Mouse (Mus musculus): Measurements from ENCODE around the gene Cnnm1. TPM values are rescaled to one million over a fixed set of nuclear protein-coding genes. Genes with fewer than 3 reads are reported as not detected.
"Not testable (repeated sequence)": the region's sequence is repeated elsewhere in the genome, so short reads cannot be mapped to it uniquely, and the experiment has no call there.

The Cnnm1 gene
- polyA plus RNA-seq, 1 experiment from 2014 or later: 0.29 TPM

GRCm38 (mm10) chr19:43493316-43493715, 53.1 kb downstream of the Cnnm1 start:
- H3K4me2 ChIP-seq (ENCODE audit: low read depth); H3K27me3 ChIP-seq (ENCODE audit: control insufficient read depth, insufficient read depth, low read length): not testable (repeated sequence)

GRCm38 (mm10) chr19:43493878-43494277, 53.6 kb downstream of the Cnnm1 start:
- no peak overlapping the region for H3K4me2 ChIP-seq (ENCODE audit: low read depth)
- ATAC-seq (ENCODE audit: insufficient read depth, low FRiP score, low TSS enrichment) (no peak), DNase-seq (ENCODE audit: low spot score) (no peak)
- H3K27ac ChIP-seq (ENCODE audit: low read depth, low read length): no peak overlapping the region
- H3K9me3 ChIP-seq (ENCODE audit: control insufficient read depth, low read length): no peaks in the 10 kb centered on the region
- WGBS: 82% methylated on average over 6 of the region's 6 CpGs
- H3K4me1 ChIP-seq (ENCODE audit: control insufficient read depth, insufficient read depth, low read length): no peaks in the 10 kb centered on the region
- no peaks in the 10 kb centered on the region for H3K27me3 ChIP-seq (ENCODE audit: control insufficient read depth, insufficient read depth, low read length)
- H3K9ac ChIP-seq (ENCODE audit: low read length): no peak overlapping the region
- no peak overlapping the region for H3K4me3 ChIP-seq (ENCODE audit: low read depth, low read length)
- no peaks in the 10 kb centered on the region for H3K36me3 ChIP-seq (ENCODE audit: control insufficient read depth, insufficient read depth, low read length)

More at GRCm38 (mm10) chr19:43493316-43493715, 53.1 kb downstream of the Cnnm1 start:
- not testable (repeated sequence) for H3K9ac ChIP-seq (ENCODE audit: low read length); ATAC-seq (ENCODE audit: insufficient read depth, low FRiP score, low TSS enrichment); H3K9me3 ChIP-seq (ENCODE audit: control insufficient read depth, low read length); H3K4me3 ChIP-seq (ENCODE audit: low read depth, low read length); H3K4me1 ChIP-seq (ENCODE audit: control insufficient read depth, insufficient read depth, low read length); DNase-seq (ENCODE audit: low spot score); H3K36me3 ChIP-seq (ENCODE audit: control insufficient read depth, insufficient read depth, low read length); H3K27ac ChIP-seq (ENCODE audit: low read depth, low read length)
- WGBS: 78% methylated on average over 1 of the region's 1 CpGs

GRCm38 (mm10) chr19:43494914-43495313, 54.7 kb downstream of the Cnnm1 start:
- no peak overlapping the region for H3K27ac ChIP-seq (ENCODE audit: low read depth, low read length)
- H3K9me3 ChIP-seq (ENCODE audit: control insufficient read depth, low read length): no peaks in the 10 kb centered on the region
- peak; percentile 23 for DNase-seq (ENCODE audit: low spot score)
- WGBS: 13% methylated on average over 14 of the region's 14 CpGs
- 0 out of 2 replicates have a peak overlapping the region, but pooled peaks have one; percentile 18 for H3K4me3 ChIP-seq (ENCODE audit: low read depth, low read length)
- no peaks in the 10 kb centered on the region for H3K4me1 ChIP-seq (ENCODE audit: control insufficient read depth, insufficient read depth, low read length)
- no peaks in the 10 kb centered on the region for H3K27me3 ChIP-seq (ENCODE audit: control insufficient read depth, insufficient read depth, low read length)
- H3K36me3 ChIP-seq (ENCODE audit: control insufficient read depth, insufficient read depth, low read length): no peaks in the 10 kb centered on the region; the same call in 1 of the 2 replicates
- ATAC-seq (ENCODE audit: insufficient read depth, low FRiP score, low TSS enrichment): no peak
- peak overlapping the region; percentile 18; the same call in 1 of the 2 replicates for H3K9ac ChIP-seq (ENCODE audit: low read length)
- H3K4me2 ChIP-seq (ENCODE audit: low read depth): peak overlapping the region; percentile 50

- no peaks in the 10 kb centered on the region for H3K9me3 ChIP-seq (ENCODE audit: control insufficient read depth, low read length)
- peak; percentile 64 for DNase-seq (ENCODE audit: low spot score)
- H3K27ac ChIP-seq (ENCODE audit: low read depth, low read length): no peak overlapping the region
- ATAC-seq (ENCODE audit: insufficient read depth, low FRiP score, low TSS enrichment): no peak
- H3K36me3 ChIP-seq (ENCODE audit: control insufficient read depth, insufficient read depth, low read length): no peaks in the 10 kb centered on the region; the same call in 1 of the 2 replicates
- no peak overlapping the region for H3K4me3 ChIP-seq (ENCODE audit: low read depth, low read length)
- 18% methylated on average over 5 of the region's 5 CpGs for WGBS
- no peak overlapping the region for H3K4me2 ChIP-seq (ENCODE audit: low read depth)
- H3K9ac ChIP-seq (ENCODE audit: low read length): no peak overlapping the region
- no peaks in the 10 kb centered on the region for H3K27me3 ChIP-seq (ENCODE audit: control insufficient read depth, insufficient read depth, low read length)
- H3K4me1 ChIP-seq (ENCODE audit: control insufficient read depth, insufficient read depth, low read length): no peaks in the 10 kb centered on the region
Observed at GRCm38 (mm10) chr19:43495846-43496245, 55.6 kb downstream of the Cnnm1 start.

- H3K9ac ChIP-seq (ENCODE audit: low read length): no peak overlapping the region
- DNase-seq (ENCODE audit: low spot score): no peak
- no peaks in the 10 kb centered on the region; the same call in 1 of the 2 replicates for H3K36me3 ChIP-seq (ENCODE audit: control insufficient read depth, insufficient read depth, low read length)
- H3K27me3 ChIP-seq (ENCODE audit: control insufficient read depth, insufficient read depth, low read length): no peaks in the 10 kb centered on the region
- no peak overlapping the region for H3K27ac ChIP-seq (ENCODE audit: low read depth, low read length)
- H3K4me2 ChIP-seq (ENCODE audit: low read depth): no peak overlapping the region
- no peaks in the 10 kb centered on the region for H3K9me3 ChIP-seq (ENCODE audit: control insufficient read depth, low read length)
- 86% methylated on average over 7 of the region's 7 CpGs for WGBS
- no peaks in the 10 kb centered on the region for H3K4me1 ChIP-seq (ENCODE audit: control insufficient read depth, insufficient read depth, low read length)
- H3K4me3 ChIP-seq (ENCODE audit: low read depth, low read length): no peak overlapping the region
- no peak for ATAC-seq (ENCODE audit: insufficient read depth, low FRiP score, low TSS enrichment)
Observed at GRCm38 (mm10) chr19:43497440-43497839, 57.2 kb downstream of the Cnnm1 start.

- Histone ChIP-seq H3K4me2 (ENCODE audit: low read depth) (no peak overlapping the region), H3K36me3 (ENCODE audit: control insufficient read depth, insufficient read depth, low read length) (peaks cover under 1% of the 10 kb centered on the region; the same call in 1 of the 2 replicates), H3K27me3 (ENCODE audit: control insufficient read depth, insufficient read depth, low read length) (no peaks in the 10 kb centered on the region), H3K4me3 (ENCODE audit: low read depth, low read length) (no peak overlapping the region), H3K9me3 (ENCODE audit: control insufficient read depth, low read length) (no peaks in the 10 kb centered on the region), H3K9ac (ENCODE audit: low read length) (no peak overlapping the region), H3K4me1 (ENCODE audit: control insufficient read depth, insufficient read depth, low read length) (no peaks in the 10 kb centered on the region), H3K27ac (ENCODE audit: low read depth, low read length) (no peak overlapping the region)
- WGBS: 92% methylated on average over 7 of the region's 7 CpGs
- ATAC-seq (ENCODE audit: insufficient read depth, low FRiP score, low TSS enrichment) (no peak), DNase-seq (ENCODE audit: low spot score) (no peak)
Observed at GRCm38 (mm10) chr19:43498874-43499273, 58.6 kb downstream of the Cnnm1 start.

GRCm38 (mm10) chr19:43502630-43503029, 62.4 kb downstream of the Cnnm1 start:
- no peak for DNase-seq (ENCODE audit: low spot score)
- H3K4me3 ChIP-seq (ENCODE audit: low read depth, low read length): no peak overlapping the region
- H3K27ac ChIP-seq (ENCODE audit: low read depth, low read length): no peak overlapping the region
- H3K36me3 ChIP-seq (ENCODE audit: control insufficient read depth, insufficient read depth, low read length): peaks cover 10% of the 10 kb centered on the region
- H3K9ac ChIP-seq (ENCODE audit: low read length): no peak overlapping the region
- no peak for ATAC-seq (ENCODE audit: insufficient read depth, low FRiP score, low TSS enrichment)
- no peak overlapping the region for H3K4me2 ChIP-seq (ENCODE audit: low read depth)
- no peaks in the 10 kb centered on the region for H3K27me3 ChIP-seq (ENCODE audit: control insufficient read depth, insufficient read depth, low read length)
- WGBS: 91% methylated on average over 11 of the region's 11 CpGs
- H3K4me1 ChIP-seq (ENCODE audit: control insufficient read depth, insufficient read depth, low read length): no peaks in the 10 kb centered on the region
- H3K9me3 ChIP-seq (ENCODE audit: control insufficient read depth, low read length): no peaks in the 10 kb centered on the region

GRCm38 (mm10) chr19:43503593-43503992, 63.4 kb downstream of the Cnnm1 start:
- not testable (repeated sequence) for H3K4me3 ChIP-seq (ENCODE audit: low read depth, low read length); H3K27me3 ChIP-seq (ENCODE audit: control insufficient read depth, insufficient read depth, low read length); DNase-seq (ENCODE audit: low spot score); H3K4me2 ChIP-seq (ENCODE audit: low read depth); ATAC-seq (ENCODE audit: insufficient read depth, low FRiP score, low TSS enrichment); H3K27ac ChIP-seq (ENCODE audit: low read depth, low read length); H3K9ac ChIP-seq (ENCODE audit: low read length); H3K4me1 ChIP-seq (ENCODE audit: control insufficient read depth, insufficient read depth, low read length); H3K9me3 ChIP-seq (ENCODE audit: control insufficient read depth, low read length)
- H3K36me3 ChIP-seq (ENCODE audit: control insufficient read depth, insufficient read depth, low read length): peaks cover 10% of the 10 kb centered on the region
- WGBS: 96% methylated on average over 8 of the region's 9 CpGs

GRCm38 (mm10) chr19:43505441-43505840, 65.2 kb downstream of the Cnnm1 start:
- no peaks in the 10 kb centered on the region for H3K27me3 ChIP-seq (ENCODE audit: control insufficient read depth, insufficient read depth, low read length)
- H3K4me3 ChIP-seq (ENCODE audit: low read depth, low read length): no peak overlapping the region
- WGBS: 87% methylated on average over 12 of the region's 12 CpGs
- no peak overlapping the region for H3K9ac ChIP-seq (ENCODE audit: low read length)
- no peaks in the 10 kb centered on the region for H3K4me1 ChIP-seq (ENCODE audit: control insufficient read depth, insufficient read depth, low read length)
- peaks cover 10% of the 10 kb centered on the region for H3K36me3 ChIP-seq (ENCODE audit: control insufficient read depth, insufficient read depth, low read length)
- H3K27ac ChIP-seq (ENCODE audit: low read depth, low read length): no peak overlapping the region
- DNase-seq (ENCODE audit: low spot score) (no peak), ATAC-seq (ENCODE audit: insufficient read depth, low FRiP score, low TSS enrichment) (no peak)
- no peaks in the 10 kb centered on the region for H3K9me3 ChIP-seq (ENCODE audit: control insufficient read depth, low read length)
- no peak overlapping the region for H3K4me2 ChIP-seq (ENCODE audit: low read depth)
